Mouse (Mus musculus) adrenal gland, postnatal 4 days (tissue): ENCODE data around the gene Gm49366. TPM values are rescaled to one million over a fixed set of nuclear protein-coding genes. Genes with fewer than 3 reads are reported as not detected.
A peak's percentile ranks its signal among the peaks of the same experiment; 100 is the strongest.
"Not testable (repeated sequence)": the region's sequence is repeated elsewhere in the genome, so short reads cannot be mapped to it uniquely, and the experiment has no call there.

ENCODE experiments used
- DNase-seq, 2 experiments: peaks; one replicate each; pipeline ENCODE4 v3.0.0; 2021 to 2022; ENCODE audit warnings: low spot score in 2 of 2, mixed read lengths in 2 of 2
- total RNA-seq, 2 experiments: library from RNA; stranded (reverse); gene quantifications; 2 replicates each; pipeline ENCODE4 v1.2.3; 2021

The Gm49366 gene
- total RNA-seq, 2 experiments from 2014 or later, result not detected

DNA sequence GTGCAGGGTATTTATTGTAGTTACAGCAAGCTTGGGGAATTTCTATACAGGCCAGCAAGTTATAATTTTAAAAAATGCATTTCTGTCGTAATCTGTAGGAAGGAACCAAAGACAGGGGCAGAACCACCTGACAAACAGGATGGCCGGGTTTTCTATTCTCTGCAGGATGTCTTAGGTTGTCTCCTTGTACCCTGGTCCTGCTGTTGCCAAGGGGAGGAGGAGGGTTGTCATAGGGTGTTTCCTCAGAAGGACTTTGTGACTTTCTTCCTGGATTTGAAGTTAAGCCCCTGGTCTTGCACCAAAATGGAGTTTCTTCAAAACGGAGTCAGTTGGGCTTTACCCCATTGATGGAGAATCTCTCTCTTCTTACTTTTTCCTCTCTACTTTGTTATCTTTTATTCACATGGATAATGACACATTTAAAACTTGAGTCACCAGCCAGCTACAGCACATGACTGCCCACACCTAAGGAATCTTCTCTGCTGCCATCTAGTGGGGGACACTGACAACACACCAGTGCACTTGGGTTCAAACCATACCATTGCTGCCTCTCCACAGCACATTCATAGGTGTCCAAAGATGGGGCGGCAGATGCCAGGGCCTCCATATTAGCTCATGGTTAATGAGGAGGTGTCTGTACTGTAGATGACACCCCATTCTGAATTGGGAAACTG, 7.9 kb upstream of the Gm49366 start:
- DNase-seq, result peak; percentile 19 to 51

- DNase-seq, result no peak
Measured at GRCm38 (mm10) chr12:84032854-84033253, 5.9 kb upstream of the Gm49366 start.

- not testable (repeated sequence) for DNase-seq
Measured at GRCm38 (mm10) chr12:84033302-84033701, 5.4 kb upstream of the Gm49366 start.

- DNase-seq, result no peak
Measured at GRCm38 (mm10) chr12:84034108-84034507, 4.6 kb upstream of the Gm49366 start.

DNA sequence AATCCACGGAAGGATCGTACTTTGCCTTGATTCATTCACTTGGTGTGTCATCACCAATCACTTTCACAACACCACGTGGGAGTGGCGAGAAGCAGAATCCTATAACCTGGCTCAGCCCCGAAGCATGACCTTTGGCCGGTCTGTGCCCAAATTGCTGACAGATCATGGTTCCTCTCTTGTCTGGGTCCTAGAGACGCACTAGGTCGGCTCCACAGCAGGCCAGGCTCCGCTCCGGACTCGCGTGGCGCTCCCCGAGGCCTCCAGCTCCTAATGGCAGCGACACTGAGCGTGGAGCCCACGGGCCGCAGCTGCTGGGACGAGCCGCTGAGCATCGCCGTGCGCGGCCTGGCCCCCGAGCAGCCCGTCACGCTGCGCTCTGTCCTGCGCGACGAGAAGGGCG, 494 bp upstream of the Gm49366 start, which contains the start of gene Acot4:
Gene Acot4 (plus strand): TSS at position 139 of the 400 bp plus-strand sequence.
- DNase-seq, result not testable (repeated sequence)

GRCm38 (mm10) chr12:84042248-84042647, 3.5 kb downstream of the Gm49366 start:
- DNase-seq, result no peak

DNA sequence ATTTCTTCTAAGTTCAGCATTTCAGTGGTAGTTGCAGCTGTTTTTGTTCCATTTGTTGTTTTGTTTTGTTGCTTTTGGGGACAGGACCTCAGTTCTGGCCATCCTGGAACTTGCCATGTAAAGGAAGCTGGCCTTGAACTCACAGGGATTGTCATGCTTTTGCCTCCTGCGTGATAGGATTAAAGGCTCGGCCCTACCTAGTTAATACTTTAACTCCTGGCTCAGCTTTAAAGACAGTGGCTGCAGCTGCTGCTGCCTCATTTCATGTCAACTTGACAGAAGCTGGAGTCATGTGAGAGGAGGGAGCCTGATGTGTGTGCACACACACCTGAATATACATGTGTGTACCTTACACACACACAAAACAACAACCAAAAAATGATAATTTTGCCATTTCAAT, 5.3 kb downstream of the Gm49366 start:
- DNase-seq, result no peak

DNA sequence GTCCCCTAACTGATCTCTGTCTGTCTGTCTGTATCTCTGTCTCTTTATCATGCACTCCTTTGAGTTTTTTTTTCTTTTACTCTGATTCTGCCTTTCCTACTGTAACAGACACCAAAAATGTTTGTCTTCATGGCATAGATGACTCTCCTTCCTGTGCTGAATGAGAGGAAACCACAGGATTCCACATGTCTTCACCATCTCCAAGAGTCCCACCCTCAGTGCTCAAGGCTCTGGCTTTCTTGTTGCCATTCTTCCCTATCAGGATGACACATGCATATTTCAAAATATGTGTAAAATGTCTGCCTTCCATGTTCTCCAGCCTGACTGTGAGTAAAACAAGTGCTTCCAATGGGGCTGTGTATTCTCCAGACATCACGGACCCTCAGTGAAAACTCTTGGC, 8.2 kb downstream of the Gm49366 start:
- no peak for DNase-seq

DNA sequence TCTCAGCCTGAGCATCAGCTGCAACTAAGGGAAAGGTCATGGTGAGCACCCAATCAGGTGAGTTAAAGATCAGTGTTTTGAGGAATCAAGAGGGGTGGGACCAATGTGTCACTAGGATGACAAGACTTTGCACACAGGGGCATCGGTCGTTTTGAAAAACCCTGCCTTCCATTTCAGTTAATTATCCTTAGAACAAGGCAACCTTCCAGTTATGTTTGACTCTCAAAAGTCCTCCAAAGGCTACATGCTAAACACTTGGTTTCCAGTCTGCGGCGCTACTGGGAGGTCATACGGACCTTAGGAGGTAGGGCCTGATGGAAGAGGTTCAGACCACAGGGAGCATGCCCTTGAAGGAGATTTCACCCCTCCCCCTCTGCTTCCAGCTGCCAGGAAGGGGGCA, 12.0 kb downstream of the Gm49366 start:
- DNase-seq, result not testable (repeated sequence)

DNA sequence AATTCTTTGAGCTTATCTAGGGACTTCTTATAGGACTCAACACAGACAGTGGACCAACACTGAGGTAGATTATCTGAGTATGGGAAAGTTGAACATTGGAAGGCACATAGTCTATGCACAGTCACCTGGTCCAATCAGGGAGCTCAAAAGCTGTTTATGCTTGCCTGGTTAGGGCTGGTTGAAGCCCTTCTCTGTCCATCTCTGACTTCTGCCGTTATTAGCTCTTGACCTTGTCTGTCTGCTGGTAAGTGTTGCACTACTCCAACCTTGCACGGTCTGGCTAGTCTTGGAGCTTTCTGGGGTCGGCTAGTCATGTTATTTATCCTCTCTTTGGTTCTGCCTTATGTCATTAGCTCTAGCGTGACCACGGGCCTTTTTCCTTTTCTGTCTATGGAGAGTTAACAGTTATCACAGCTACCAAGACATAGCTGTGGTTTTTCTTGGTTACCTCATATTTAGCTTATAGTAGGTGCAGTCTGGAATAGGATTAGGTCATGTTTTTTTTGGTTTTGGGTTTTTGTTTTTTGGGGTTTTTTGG, 13.3 kb downstream of the Gm49366 start, which contains the start of gene Acot3:
Gene Acot3 (plus strand): TSS at position 208 of the 538 bp plus-strand sequence.
- DNase-seq, result no peak

DNA sequence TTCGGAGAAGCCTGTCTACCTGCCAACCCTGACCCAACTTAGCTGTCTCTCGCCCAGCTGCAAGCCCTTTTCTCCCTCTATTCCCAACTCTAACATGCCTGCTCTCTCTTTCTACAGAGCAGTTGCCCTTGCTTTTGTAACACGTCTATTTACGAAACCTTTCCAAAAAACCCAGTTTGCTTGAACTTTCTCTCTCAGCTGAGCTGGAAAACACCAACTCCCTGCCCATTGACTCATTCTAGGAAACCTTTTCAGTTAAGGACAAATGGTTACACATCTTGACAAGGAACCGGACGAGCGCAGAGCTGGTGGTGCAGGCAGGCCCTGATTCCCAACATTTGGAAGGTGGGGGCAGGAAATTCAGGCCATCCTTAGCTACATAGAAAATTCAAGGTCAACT, 13.9 kb downstream of the Gm49366 start:
- DNase-seq, result no peak

GRCm38 (mm10) chr12:84053173-84053572, 14.4 kb downstream of the Gm49366 start:
- DNase-seq, result no peak

- DNase-seq, result no peak
Measured at GRCm38 (mm10) chr12:84053679-84054391, 15.1 kb downstream of the Gm49366 start.

GRCm38 (mm10) chr12:84060946-84061345, 22.2 kb downstream of the Gm49366 start:
- DNase-seq, result no peak

DNA sequence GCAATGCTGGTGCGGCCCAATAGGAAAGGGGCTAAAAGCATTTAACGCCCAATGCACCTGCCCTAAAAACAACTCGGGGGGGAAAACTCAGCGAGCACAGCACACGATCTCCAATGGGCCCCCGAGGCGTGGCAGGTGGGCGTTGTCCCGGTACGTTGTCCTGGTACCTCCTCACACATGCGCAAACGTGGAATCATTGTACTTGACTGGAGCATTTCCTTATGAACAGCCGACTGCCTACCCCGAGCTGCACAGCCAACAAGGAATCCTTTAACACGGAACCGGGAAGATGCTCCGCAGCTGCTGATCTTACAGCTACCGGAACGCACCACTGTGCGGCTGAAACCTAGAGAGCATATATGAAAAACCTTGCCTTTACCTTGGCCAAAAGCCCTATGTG, 23.6 kb downstream of the Gm49366 start:
- DNase-seq, result no peak

- DNase-seq, result no peak
Measured at GRCm38 (mm10) chr12:84063228-84063627, 24.5 kb downstream of the Gm49366 start.

DNA sequence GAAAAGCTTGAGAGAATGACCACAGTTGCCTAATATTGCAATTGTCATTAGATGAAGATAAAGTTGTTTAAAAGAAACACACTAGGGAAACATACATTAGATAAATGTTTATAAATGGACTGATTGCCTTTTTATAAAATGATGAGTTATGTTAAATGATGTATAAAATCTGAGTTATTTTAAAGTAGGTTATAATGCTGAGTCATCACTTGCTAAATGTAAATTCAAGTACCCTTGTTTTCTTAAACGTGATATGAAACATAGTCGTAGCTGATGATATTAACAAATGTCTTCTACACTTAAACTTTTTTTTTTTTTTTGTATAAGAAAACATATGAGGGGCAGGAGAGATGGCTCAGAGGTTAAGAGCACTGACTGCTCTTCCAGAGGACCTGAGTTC, 25.1 kb downstream of the Gm49366 start:
- no peak for DNase-seq

- no peak for DNase-seq
Measured at GRCm38 (mm10) chr12:84064621-84065020, 25.9 kb downstream of the Gm49366 start.

GRCm38 (mm10) chr12:84067752-84068151, 29.0 kb downstream of the Gm49366 start:
- no peak for DNase-seq

- no peak for DNase-seq
Measured at GRCm38 (mm10) chr12:84068296-84068695, 29.6 kb downstream of the Gm49366 start.

DNA sequence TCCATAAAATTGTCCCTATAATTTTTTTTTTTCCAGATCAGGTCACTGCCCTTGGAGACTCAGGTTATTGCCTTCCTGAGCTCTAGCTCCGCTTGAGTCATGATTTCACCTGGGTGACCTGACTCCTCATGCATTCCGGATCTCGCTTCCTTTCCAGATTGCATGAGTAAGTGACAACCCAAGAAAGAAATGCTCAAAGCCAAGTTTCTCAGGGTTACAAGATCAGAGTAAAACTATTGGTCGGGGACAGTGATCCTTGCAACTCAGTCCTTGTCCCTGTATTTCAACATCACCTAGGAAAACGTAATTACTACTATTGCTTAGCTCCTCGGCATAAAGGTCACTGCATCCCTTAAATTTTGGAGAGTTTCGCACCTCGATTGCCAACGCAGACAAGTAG, 30.3 kb downstream of the Gm49366 start, which contains the start of gene Acot5:
Gene Acot5 (plus strand): TSS at position 340 of the 400 bp plus-strand sequence.
- no peak for DNase-seq

GRCm38 (mm10) chr12:84069582-84069981, 30.8 kb downstream of the Gm49366 start:
- not testable (repeated sequence) for DNase-seq
